Mouse (Mus musculus) common myeloid progenitor, adult 5-6 weeks (primary cell): Measurements from ENCODE around the gene Rnase2b. TPM values are rescaled to one million over a fixed set of nuclear protein-coding genes. Genes with fewer than 3 reads are reported as not detected.
"Not testable (repeated sequence)": the region's sequence is repeated elsewhere in the genome, so short reads cannot be mapped to it uniquely, and the experiment has no call there.

Experiments
- ATAC-seq: replicated peaks from 2 replicates; pipeline ENCODE4 v1.8.0; 2016; ENCODE audit warnings: low read depth, mild to moderate bottlenecking, moderate TSS enrichment, inconsistent platforms; ENCODE audit not compliant: poor library complexity, severe bottlenecking
- total RNA-seq: library from RNA; stranded (forward); fragments of 200-1000, 187-1606 nt; gene quantifications from 2 replicates; pipeline ENCODE4 v1.2.3, GENCODE M21; 2017

Rnase2b gene
- total RNA-seq = not detected in 2 replicates

DNA sequence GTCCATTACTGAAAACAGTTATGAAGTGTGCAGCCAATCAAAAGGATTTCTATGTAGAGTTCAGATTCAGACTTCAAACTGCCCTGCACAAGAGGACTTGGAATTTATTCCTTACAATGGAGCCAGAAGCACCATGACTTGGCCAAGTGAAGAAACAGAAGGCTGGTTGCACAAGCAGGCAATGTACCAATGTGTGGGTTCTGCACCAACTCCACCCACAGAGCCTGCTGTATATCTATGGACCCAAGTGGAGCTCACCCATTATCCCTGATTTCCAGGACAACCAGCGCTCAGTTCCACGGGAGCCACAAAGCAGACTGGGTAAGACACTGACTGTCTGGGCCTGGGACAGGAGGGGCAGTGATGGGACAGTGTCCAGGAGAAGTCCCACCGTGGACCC is at the start of gene Rnase2b:
Rnase2b (plus strand) TSS at position 285 of the 400 bp plus-strand sequence.
- not testable (repeated sequence) for ATAC-seq

DNA sequence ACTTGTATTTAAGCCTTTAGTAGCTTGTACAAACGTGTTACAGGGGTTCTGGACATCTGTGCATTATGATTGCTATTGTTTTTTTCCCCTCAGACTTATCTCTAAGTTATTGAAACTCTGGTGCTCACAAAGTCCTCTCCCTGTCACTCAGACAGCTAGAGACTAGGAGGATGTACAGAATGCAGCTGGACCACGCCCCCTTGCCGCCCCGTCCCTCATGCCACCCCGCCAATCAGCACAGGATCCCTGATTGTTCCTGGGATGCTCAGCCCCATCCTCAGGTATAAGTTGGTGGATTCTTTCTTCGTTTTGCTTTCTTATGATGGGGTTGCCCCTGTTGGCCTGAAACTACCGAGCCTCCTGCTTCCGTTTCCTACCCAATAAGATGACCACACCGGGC is 48.6 kb upstream of the Rnase2b start:
- ATAC-seq = no peak

- ATAC-seq = no peak
Measured at GRCm38 (mm10) chr14:51113916-51114560, 48.0 kb upstream of the Rnase2b start, which contains the start of gene Eddm3b. Gene Eddm3b, plus strand, starts transcription at chr14:51114426.

GRCm38 (mm10) chr14:51125684-51126083 is 36.4 kb upstream of the Rnase2b start:
- no peak for ATAC-seq

- peak; percentile 20; the same call in 1 of the 2 replicates for ATAC-seq
Measured at GRCm38 (mm10) chr14:51127648-51128258, 34.3 kb upstream of the Rnase2b start.

DNA sequence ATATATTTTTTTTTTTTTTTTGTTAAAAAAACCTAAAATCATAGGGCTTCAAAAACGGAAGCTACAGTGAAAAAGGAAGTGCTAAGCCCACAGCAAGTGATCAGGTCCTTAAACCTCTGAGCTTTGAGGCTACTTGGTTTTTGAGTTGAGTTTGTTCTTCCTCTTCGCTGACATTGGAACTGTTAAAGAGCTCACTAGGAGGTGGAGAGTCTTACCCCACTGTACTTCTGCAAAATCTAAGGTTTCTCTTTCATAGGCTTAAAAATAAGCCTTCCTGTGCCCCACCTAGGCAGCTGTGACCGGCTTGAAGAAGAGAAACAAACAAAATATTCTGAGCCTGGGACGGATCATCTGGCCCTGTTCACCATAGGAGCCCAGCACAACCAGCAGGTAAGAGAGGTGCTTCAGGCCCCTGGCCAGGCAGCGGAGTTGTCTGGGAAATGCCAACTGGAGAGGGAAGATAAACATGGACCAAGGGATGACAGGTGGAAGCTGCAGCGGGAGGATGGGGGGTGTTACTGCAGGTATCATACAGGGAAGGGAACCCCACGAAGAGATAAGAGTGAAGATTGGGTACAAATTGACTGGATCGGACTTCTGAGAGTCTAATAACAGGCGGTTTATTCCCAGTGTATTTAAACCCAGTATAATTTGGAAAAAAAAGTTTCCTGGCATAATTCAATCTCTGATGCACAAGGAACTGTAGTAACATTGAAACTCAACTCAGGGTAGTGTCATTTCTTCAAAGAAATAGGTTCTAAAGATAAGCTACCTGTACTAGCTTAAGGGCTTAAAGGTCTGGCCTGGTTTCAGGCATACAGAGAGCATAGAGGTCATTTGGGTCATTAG is 33.1 kb upstream of the Rnase2b start:
- ATAC-seq = peak; percentile 61

DNA sequence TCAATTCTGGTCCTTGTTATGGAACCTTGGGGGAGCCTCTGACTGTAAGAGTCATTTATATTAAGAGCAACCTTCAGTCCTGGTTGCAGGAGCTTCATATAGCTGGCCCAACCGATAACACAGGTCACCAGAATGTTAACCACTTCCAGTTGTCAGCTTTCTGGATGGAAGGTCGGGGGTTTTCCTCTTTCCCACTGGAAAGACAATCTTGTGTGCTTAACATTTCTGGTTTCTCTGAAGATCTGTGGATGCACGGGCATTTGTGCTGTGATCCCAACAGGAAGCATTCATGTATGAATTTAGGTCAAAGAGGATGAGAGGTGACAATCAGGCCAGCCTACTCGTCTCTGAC is 32.5 kb upstream of the Rnase2b start:
- no peak for ATAC-seq

DNA sequence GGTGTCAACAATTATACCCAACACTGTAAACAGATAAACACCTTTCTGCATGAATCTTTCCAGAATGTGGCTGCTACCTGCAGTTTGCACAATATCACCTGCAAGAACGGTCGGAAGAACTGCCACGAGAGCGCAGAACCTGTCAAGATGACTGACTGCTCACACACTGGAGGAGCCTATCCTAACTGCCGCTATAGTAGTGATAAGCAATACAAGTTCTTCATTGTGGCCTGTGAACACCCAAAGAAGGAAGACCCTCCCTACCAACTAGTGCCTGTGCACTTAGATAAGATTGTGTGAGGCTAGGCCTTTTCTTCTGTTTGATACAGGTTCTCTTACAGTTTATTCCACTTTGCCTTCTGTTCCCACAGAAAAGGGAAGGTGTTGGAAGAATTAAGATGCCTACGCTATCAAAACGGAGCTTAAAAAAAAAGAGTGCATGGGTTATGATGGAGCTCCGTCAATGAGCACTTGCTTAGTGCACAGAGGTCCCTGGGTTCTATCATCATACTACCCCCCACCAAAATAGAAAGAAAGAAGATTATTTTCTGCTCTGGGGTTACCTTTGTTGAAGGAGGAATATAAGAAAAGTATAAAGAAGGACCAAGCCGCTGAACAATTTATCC is 31.6 kb upstream of the Rnase2b start:
- ATAC-seq = peak; percentile 85

DNA sequence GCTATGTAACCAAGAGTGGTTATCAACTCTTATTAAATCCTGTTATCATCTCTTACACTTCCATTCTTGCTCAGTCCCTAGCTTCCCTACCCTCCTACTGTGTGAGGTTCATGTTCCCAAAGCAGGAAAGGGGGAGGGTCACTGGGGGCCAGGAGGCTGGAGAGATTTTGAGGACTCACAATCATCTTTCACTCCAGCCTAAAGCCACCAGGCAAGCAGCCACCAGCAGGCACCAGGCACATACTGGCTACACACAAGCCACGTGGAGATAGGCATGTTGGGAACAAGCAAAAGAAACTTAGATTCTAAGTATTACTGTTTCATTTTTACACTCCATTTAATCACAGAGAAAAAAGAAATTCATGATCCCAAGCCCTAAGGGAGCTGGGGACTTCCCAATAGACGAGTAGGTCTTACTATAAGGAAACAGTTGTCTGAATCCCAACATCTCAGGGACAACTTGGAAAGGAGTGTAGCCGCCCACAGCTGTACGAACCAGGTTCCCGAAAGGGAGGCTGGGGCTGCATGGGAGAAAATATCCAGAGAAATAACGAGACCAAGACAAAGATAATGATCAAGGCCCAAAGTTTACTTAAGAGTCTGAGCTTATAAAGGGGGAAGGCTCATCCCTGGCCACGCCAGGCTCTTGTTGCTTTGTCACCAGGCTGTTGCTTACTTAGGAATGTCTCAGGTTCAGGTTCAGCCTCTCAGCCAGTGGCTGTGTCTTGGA is 30.8 kb upstream of the Rnase2b start:
- no peak for ATAC-seq

GRCm38 (mm10) chr14:51132372-51132771 is 29.7 kb upstream of the Rnase2b start:
- 0 out of 2 replicates have a peak, but pooled peaks have one; percentile 3 for ATAC-seq

DNA sequence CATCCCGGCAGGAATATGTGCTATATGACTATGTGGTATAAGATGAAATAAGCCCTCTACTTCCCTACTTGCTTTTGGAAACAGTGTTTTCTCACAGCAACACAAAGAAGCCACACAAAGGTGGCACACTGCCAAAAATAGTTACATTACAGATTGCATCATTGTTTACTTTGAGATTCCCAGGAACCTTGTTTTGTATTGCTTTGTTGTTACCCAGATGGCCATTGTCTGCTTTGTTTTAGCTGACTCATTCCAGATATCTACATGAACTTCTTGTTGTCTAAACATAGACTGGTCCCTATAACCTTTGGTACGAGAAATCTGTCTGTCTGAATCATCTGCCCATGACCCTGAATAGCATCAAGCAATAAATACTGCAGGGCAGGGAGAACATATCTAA is 21.7 kb upstream of the Rnase2b start:
- 0 out of 2 replicates have a peak, but pooled peaks have one; percentile 22 for ATAC-seq

GRCm38 (mm10) chr14:51142119-51142518 is 19.9 kb upstream of the Rnase2b start:
- no peak for ATAC-seq

DNA sequence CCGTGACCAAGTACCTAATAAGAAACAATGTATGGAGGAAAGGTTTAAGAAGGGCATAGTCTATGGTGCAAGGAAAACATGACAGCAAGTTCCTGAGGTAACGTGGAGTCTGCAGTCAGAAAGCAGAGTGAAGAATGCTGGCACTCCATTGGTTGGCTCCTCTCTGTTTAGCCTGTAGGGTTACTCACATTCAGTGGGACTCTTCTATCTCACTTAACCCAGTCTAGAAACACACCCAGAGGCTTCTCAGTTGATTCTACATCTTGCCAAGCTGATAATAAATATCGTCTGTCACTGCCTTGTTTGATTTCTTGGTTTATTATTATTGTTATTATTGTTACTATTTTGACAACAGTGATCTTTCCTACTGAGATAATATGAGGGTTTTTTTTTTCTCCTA is 19.5 kb upstream of the Rnase2b start:
- no peak; the same call in 1 of the 2 replicates for ATAC-seq

- ATAC-seq = no peak
Measured at GRCm38 (mm10) chr14:51143287-51143686, 18.8 kb upstream of the Rnase2b start.

GRCm38 (mm10) chr14:51143937-51144336 is 18.1 kb upstream of the Rnase2b start:
- peak; percentile 50; the same call in 1 of the 2 replicates for ATAC-seq

- ATAC-seq = no peak
Measured at GRCm38 (mm10) chr14:51144451-51144850, 17.6 kb upstream of the Rnase2b start.

DNA sequence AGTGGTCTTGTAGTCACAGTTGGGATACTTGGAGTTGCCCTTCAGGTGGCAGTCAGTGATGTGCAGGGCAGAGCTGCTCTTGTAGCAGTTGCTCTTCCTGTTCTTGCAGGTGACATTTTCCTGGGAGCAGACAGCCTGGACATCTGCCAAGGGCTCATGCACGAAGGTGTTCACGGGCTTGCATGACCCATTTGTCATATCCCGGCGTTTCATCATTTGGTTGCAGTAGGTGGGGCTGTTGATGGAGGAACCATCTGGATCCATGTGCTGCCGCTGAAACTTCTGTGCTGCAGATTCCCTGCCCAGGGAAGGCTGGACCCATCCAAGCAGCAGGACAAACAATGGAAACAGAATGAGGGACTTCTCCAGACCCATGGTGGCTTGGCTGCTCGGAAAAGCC is 16.5 kb upstream of the Rnase2b start:
- ATAC-seq = no peak

DNA sequence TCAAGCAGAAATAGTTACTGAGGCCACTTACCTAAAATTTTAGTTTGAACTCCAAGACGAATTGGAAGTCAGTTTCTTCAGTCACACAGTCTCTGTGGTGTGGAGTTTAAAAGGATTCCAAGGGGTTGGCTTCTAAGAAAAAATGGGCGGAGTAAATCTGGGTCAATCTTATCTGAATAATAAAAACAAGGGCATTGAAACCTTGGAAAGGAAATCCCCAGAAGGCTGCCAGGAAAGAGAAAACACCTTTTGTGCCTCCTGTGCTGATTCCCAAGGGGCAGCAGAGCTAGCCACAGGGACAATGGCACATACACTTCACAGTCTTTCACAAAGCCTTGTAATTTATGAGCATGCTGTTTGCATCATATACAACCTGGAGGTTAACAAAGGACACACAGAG is 15.4 kb upstream of the Rnase2b start, which contains the start of gene Rnase1:
Rnase1 (minus strand) TSS at position 101 of the 400 bp plus-strand sequence.
- ATAC-seq = no peak

- no peak for ATAC-seq
Measured at GRCm38 (mm10) chr14:51148006-51148405, 14.1 kb upstream of the Rnase2b start.

GRCm38 (mm10) chr14:51149164-51149563 is 12.9 kb upstream of the Rnase2b start:
- no peak for ATAC-seq
